Mouse (Mus musculus): Measurements from ENCODE around the gene Mcm2. TPM values are rescaled to one million over a fixed set of nuclear protein-coding genes. Genes with fewer than 3 reads are reported as not detected.

The Mcm2 gene
- polyA plus RNA-seq, 1 experiment from 2014 or later = 16.2 TPM

GRCm38 (mm10) chr6:88929451-88929850, 30.9 kb upstream of the Mcm2 start:
- WGBS = 27% methylated on average over 6 of the region's 6 CpGs
- Histone ChIP-seq H3K4me1 (ENCODE audit: control insufficient read depth, insufficient read depth, low read length) (peaks cover 48% of the 10 kb centered on the region), H3K9ac (ENCODE audit: low read depth, low read length) (no peak overlapping the region), H3K36me3 (ENCODE audit: control insufficient read depth, insufficient read depth, low read length) (no peaks in the 10 kb centered on the region), H3K27me3 (ENCODE audit: control insufficient read depth, insufficient read depth, low read depth, low read length) (no peaks in the 10 kb centered on the region), H3K9me3 (replicated peaks; ENCODE audit: control insufficient read depth, low read length, poor library complexity, severe bottlenecking) (no peaks in the 10 kb centered on the region), H3K4me2 (ENCODE audit: low read length) (no peak overlapping the region), H3K4me3 (ENCODE audit: low read depth, low read length) (no peak overlapping the region), H3K27ac (ENCODE audit: low read length) (peak overlapping the region; percentile 55)
- ATAC-seq = no peak

DNA sequence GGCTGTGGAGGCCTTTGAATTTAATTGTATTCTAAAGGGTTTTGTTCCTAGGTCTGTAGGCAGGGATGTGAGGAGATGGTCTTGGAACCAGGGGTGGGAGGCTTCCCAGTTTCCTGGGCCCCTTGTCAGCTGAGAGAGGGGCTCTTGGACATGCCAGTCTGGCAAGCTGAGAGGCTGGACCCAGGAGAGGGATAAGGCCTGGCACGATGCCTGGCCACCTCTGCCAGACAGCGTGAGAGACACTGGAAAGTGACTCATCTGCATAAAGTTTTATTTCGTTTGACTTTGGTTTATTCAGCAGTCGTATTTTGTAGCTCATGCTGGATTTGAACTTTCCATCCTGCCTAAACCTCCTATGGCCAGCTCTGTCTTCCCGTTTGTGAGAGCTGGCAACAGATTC, 30.0 kb upstream of the Mcm2 start:
- no peak for ATAC-seq
- 56% methylated on average over 5 of the region's 5 CpGs for WGBS
- Histone ChIP-seq H3K36me3 (ENCODE audit: control insufficient read depth, insufficient read depth, low read length) (no peaks in the 10 kb centered on the region), H3K9me3 (replicated peaks; ENCODE audit: control insufficient read depth, low read length, poor library complexity, severe bottlenecking) (no peaks in the 10 kb centered on the region), H3K4me2 (ENCODE audit: low read length) (no peak overlapping the region), H3K9ac (ENCODE audit: low read depth, low read length) (no peak overlapping the region), H3K27ac (ENCODE audit: low read length) (no peak overlapping the region), H3K4me3 (ENCODE audit: low read depth, low read length) (no peak overlapping the region), H3K27me3 (ENCODE audit: control insufficient read depth, insufficient read depth, low read depth, low read length) (no peaks in the 10 kb centered on the region), H3K4me1 (ENCODE audit: control insufficient read depth, insufficient read depth, low read length) (peaks cover 44% of the 10 kb centered on the region)

DNA sequence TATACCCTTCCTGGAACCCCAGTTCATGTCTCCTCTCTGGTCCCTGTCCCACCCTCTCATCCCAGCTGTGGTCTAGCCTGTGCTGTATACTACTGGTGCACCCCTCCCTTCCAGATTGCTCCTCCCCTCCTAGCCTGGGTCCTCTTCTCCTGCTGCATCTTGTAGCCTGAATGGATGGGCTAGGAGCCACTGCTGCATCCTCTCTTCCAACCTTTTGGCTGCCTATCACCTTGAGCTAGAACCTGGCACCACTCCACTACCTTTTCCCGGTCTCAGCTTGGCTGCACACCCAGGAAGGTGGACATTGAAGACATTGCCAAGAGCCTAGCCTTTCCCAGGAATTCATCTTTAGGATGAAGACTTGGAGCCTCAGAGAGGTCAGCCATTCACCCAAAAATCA, 29.4 kb upstream of the Mcm2 start:
- Histone ChIP-seq H3K36me3 (ENCODE audit: control insufficient read depth, insufficient read depth, low read length) (no peaks in the 10 kb centered on the region), H3K27ac (ENCODE audit: low read length) (peak overlapping the region; percentile 1; the same call in 1 of the 2 replicates), H3K9ac (ENCODE audit: low read depth, low read length) (0 out of 2 replicates have a peak overlapping the region, but pooled peaks have one; percentile 10), H3K4me1 (ENCODE audit: control insufficient read depth, insufficient read depth, low read length) (peaks cover 44% of the 10 kb centered on the region), H3K4me3 (ENCODE audit: low read depth, low read length) (no peak overlapping the region), H3K9me3 (replicated peaks; ENCODE audit: control insufficient read depth, low read length, poor library complexity, severe bottlenecking) (no peaks in the 10 kb centered on the region), H3K4me2 (ENCODE audit: low read length) (no peak overlapping the region), H3K27me3 (ENCODE audit: control insufficient read depth, insufficient read depth, low read depth, low read length) (no peaks in the 10 kb centered on the region)
- no peak; the same call in 1 of the 2 replicates for ATAC-seq
- WGBS = 90% methylated on average over 1 of the region's 1 CpGs

DNA sequence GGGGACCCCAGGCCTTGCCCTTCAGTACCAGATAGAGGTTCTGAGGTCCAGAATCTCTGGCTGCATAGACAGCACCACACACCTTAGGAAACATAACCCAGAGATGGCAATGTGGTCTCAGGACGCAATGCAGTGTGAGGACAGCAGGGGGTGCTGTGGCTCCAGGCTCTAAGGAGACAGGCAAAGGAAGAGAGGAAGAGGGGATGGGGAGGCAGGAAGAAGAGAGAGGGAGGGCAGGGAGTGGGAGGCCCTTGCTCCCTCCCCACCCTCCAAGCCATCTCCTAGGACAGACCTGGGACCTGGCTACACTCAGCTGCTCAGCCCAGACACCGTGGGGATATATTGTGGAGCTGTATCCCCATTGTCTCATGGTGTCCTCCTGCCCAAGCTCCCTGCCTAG, 29.0 kb upstream of the Mcm2 start:
- no peaks in the 10 kb centered on the region for H3K27me3 ChIP-seq (ENCODE audit: control insufficient read depth, insufficient read depth, low read depth, low read length)
- H3K4me2 ChIP-seq (ENCODE audit: low read length) = no peak overlapping the region
- H3K9me3 ChIP-seq (replicated peaks; ENCODE audit: control insufficient read depth, low read length, poor library complexity, severe bottlenecking) = no peaks in the 10 kb centered on the region
- ATAC-seq = peak; percentile 59
- H3K27ac ChIP-seq (ENCODE audit: low read length) = peak overlapping the region; percentile 12; the same call in 1 of the 2 replicates
- H3K4me3 ChIP-seq (ENCODE audit: low read depth, low read length) = no peak overlapping the region
- peaks cover 44% of the 10 kb centered on the region for H3K4me1 ChIP-seq (ENCODE audit: control insufficient read depth, insufficient read depth, low read length)
- 0 out of 2 replicates have a peak overlapping the region, but pooled peaks have one; percentile 10 for H3K9ac ChIP-seq (ENCODE audit: low read depth, low read length)
- no peaks in the 10 kb centered on the region for H3K36me3 ChIP-seq (ENCODE audit: control insufficient read depth, insufficient read depth, low read length)
- WGBS = 0% methylated on average over 2 of the region's 2 CpGs

DNA sequence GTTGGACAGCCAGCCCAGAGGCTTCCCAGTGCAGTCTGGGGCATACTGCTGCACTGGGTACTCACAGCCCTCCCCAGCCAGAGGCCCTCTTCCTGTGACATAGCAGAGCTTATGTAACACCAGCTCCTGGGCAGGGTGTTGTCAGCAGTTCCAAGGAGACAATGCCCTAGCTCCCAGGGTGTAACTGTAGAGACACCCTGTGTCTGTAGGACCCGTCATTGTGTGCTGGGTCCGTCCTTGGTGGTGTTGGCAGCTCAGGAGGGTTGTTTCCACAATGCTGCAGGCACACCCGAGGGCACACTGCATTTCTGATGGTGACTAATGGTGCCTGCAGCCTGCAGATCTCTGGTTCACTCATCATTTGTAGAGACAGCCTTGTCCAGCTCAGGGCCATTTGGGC, 28.3 kb upstream of the Mcm2 start:
- H3K27ac ChIP-seq (ENCODE audit: low read length) = peak overlapping the region; percentile 36; the same call in 1 of the 2 replicates
- peaks cover 44% of the 10 kb centered on the region for H3K4me1 ChIP-seq (ENCODE audit: control insufficient read depth, insufficient read depth, low read length)
- 50% methylated on average over 3 of the region's 3 CpGs for WGBS
- no peak overlapping the region for H3K4me2 ChIP-seq (ENCODE audit: low read length)
- ATAC-seq = no peak
- H3K36me3 ChIP-seq (ENCODE audit: control insufficient read depth, insufficient read depth, low read length) = no peaks in the 10 kb centered on the region
- no peaks in the 10 kb centered on the region for H3K9me3 ChIP-seq (replicated peaks; ENCODE audit: control insufficient read depth, low read length, poor library complexity, severe bottlenecking)
- H3K9ac ChIP-seq (ENCODE audit: low read depth, low read length) = 0 out of 2 replicates have a peak overlapping the region, but pooled peaks have one; percentile 40
- H3K4me3 ChIP-seq (ENCODE audit: low read depth, low read length) = no peak overlapping the region
- no peaks in the 10 kb centered on the region for H3K27me3 ChIP-seq (ENCODE audit: control insufficient read depth, insufficient read depth, low read depth, low read length)

DNA sequence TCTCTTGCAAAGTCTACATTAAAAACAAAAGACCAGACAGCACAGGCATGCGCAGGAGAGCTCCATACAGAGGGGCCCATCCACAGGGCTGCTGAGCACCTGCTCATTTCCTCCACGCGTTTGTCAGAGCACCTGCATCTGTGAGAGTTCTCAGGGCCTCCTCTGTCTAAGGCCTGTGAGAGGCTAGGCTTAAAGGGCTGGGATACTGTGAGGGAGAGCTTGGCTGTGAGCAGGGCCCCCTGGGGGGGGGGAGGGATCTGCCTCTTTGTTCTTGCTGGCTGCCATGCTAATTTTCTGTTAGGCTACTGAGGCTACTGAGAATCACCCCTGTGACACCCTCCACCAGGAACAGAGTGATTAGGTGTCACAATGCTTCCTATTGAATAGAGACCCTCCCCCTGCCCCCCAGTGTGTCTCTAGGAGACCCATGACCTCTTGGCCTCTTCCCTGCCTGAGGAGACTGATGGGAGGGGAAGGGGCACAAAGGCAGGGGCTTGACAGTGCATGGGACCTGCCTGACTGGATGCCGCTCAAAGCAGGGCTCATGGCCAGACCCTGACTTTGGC, 27.1 kb upstream of the Mcm2 start:
- H3K27ac ChIP-seq (ENCODE audit: low read length) = peak overlapping the region; percentile 58
- H3K27me3 ChIP-seq (ENCODE audit: control insufficient read depth, insufficient read depth, low read depth, low read length) = no peaks in the 10 kb centered on the region
- H3K9ac ChIP-seq (ENCODE audit: low read depth, low read length) = peak overlapping the region; percentile 24; the same call in 1 of the 2 replicates
- no peak overlapping the region for H3K4me3 ChIP-seq (ENCODE audit: low read depth, low read length)
- no peaks in the 10 kb centered on the region for H3K36me3 ChIP-seq (ENCODE audit: control insufficient read depth, insufficient read depth, low read length)
- WGBS = 6% methylated on average over 4 of the region's 4 CpGs
- H3K4me2 ChIP-seq (ENCODE audit: low read length) = no peak overlapping the region
- peak; percentile 43 for ATAC-seq
- peaks cover 44% of the 10 kb centered on the region for H3K4me1 ChIP-seq (ENCODE audit: control insufficient read depth, insufficient read depth, low read length)
- H3K9me3 ChIP-seq (replicated peaks; ENCODE audit: control insufficient read depth, low read length, poor library complexity, severe bottlenecking) = no peaks in the 10 kb centered on the region

DNA sequence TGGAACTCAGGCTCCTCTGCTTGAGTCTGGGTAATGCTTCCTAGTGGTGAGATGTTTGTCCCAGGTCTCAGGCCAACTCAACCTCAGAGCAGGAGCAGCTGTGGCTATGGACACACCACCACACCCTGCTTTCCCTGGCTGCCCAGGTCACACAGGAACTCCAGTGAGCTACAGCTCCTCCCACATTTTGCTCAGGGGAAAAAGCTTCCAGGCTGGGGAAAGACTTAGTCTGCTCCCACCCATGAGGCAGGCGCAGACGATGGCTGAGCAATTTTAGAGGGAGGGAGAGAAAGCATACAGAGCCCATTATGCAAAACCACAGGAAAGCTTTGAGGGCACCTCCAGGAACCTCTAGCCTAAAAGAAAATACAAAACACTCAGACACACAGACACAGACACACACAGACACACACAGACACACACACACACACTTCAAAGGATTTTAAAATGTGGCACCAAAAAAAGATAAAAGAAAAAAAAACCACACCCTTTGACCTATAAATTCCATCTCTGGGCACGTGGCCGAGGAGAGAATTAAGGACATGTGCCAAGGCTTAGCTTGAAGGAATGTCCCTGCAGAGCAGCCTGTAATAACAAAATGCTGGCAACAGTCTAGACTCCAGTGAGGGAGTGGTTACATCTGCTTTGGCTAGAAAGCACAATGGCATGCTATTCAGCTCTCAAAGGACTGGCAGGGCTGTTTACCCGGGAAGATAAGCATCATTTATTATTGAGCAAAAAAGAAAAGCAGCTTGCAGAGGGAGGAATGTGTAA, 26.1 kb upstream of the Mcm2 start:
- peaks cover 41% of the 10 kb centered on the region for H3K4me1 ChIP-seq (ENCODE audit: control insufficient read depth, insufficient read depth, low read length)
- peak overlapping the region; percentile 58 for H3K27ac ChIP-seq (ENCODE audit: low read length)
- no peaks in the 10 kb centered on the region for H3K9me3 ChIP-seq (replicated peaks; ENCODE audit: control insufficient read depth, low read length, poor library complexity, severe bottlenecking)
- H3K4me2 ChIP-seq (ENCODE audit: low read length) = no peak overlapping the region
- WGBS = 3% methylated on average over 5 of the region's 5 CpGs
- ATAC-seq = no peak
- H3K27me3 ChIP-seq (ENCODE audit: control insufficient read depth, insufficient read depth, low read depth, low read length) = no peaks in the 10 kb centered on the region
- no peak overlapping the region for H3K9ac ChIP-seq (ENCODE audit: low read depth, low read length)
- H3K4me3 ChIP-seq (ENCODE audit: low read depth, low read length) = no peak overlapping the region
- no peaks in the 10 kb centered on the region for H3K36me3 ChIP-seq (ENCODE audit: control insufficient read depth, insufficient read depth, low read length)

DNA sequence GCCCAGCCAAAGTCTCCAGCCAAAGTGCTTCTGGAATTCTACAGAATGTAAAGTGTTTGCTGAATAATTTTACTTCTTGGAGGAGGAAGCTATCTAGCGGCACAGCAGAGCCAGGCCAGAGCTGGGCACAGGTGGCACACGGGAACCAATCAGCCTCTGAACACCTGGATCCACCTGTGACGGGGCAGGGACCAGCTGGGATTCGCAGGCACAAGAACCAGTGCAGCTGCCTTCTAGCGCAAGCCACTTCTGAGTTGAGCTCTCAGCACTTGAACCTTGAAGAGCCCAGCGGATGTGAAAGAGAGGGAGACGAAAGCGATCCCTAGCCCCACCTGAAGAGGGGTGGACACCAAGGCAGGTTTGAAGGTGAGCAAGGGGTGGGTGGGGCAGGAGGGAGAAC, 20.2 kb upstream of the Mcm2 start:
- H3K36me3 ChIP-seq (ENCODE audit: control insufficient read depth, insufficient read depth, low read length) = no peaks in the 10 kb centered on the region
- H3K9me3 ChIP-seq (replicated peaks; ENCODE audit: control insufficient read depth, low read length, poor library complexity, severe bottlenecking) = no peaks in the 10 kb centered on the region
- H3K27ac ChIP-seq (ENCODE audit: low read length) = peak overlapping the region; percentile 18; the same call in 1 of the 2 replicates
- no peak overlapping the region for H3K9ac ChIP-seq (ENCODE audit: low read depth, low read length)
- H3K4me1 ChIP-seq (ENCODE audit: control insufficient read depth, insufficient read depth, low read length) = peaks cover 6% of the 10 kb centered on the region; the same call in 1 of the 2 replicates
- H3K4me3 ChIP-seq (ENCODE audit: low read depth, low read length) = no peak overlapping the region
- no peak overlapping the region for H3K4me2 ChIP-seq (ENCODE audit: low read length)
- ATAC-seq = no peak
- 74% methylated on average over 8 of the region's 8 CpGs for WGBS
- no peaks in the 10 kb centered on the region for H3K27me3 ChIP-seq (ENCODE audit: control insufficient read depth, insufficient read depth, low read depth, low read length)

DNA sequence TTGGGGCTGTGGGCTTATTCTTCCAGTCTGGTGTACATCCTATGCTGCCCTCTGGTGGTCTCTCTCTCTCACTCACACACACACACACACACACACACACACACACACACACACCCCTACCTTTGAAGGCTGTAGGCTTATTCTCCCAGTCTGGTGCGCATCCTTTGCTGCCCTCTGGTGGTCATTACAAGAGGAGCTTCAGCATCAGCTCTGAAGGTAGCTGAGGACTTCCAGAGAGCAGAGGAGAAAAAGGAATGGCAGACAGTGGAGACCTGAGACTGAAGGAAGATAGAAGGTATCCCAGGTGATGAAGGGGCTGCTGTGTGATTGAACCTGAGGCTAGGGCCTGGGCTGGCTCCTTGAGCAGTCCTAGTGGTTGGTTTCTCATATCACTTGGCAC, 17.6 kb upstream of the Mcm2 start:
- WGBS = 50% methylated on average over 1 of the region's 1 CpGs
- peaks cover 6% of the 10 kb centered on the region; the same call in 1 of the 2 replicates for H3K4me1 ChIP-seq (ENCODE audit: control insufficient read depth, insufficient read depth, low read length)
- ATAC-seq = no peak

More for the DNA sequence above, 17.6 kb upstream of the Mcm2 start:
- Histone ChIP-seq H3K9me3 (replicated peaks; ENCODE audit: control insufficient read depth, low read length, poor library complexity, severe bottlenecking) (no peaks in the 10 kb centered on the region), H3K4me2 (ENCODE audit: low read length) (no peak overlapping the region), H3K36me3 (ENCODE audit: control insufficient read depth, insufficient read depth, low read length) (no peaks in the 10 kb centered on the region; the same call in 1 of the 2 replicates), H3K27me3 (ENCODE audit: control insufficient read depth, insufficient read depth, low read depth, low read length) (no peaks in the 10 kb centered on the region), H3K4me3 (ENCODE audit: low read depth, low read length) (no peak overlapping the region), H3K27ac (ENCODE audit: low read length) (no peak overlapping the region), H3K9ac (ENCODE audit: low read depth, low read length) (no peak overlapping the region)

Measured in midbrain, embryonic 16.5 days (tissue).